Mouse (Mus musculus) forebrain, embryonic 11.5 days (tissue): Measurements from ENCODE around the gene Babam2. TPM values are rescaled to one million over a fixed set of nuclear protein-coding genes. Genes with fewer than 3 reads are reported as not detected.

Experiments
- ATAC-seq: fragments of 200-750 bp; cut with Nextera tagmentation; replicated peaks from 2 replicates; pipeline ENCODE4 v1.8.0; 2017; ENCODE audit warnings: moderate TSS enrichment; ENCODE audit not compliant: low FRiP score
- DNase-seq: peaks from one replicate; pipeline ENCODE4 v3.0.0-alpha.2; 2017; ENCODE audit warnings: low spot score
- H3K27ac ChIP-seq: fragments of 300-500 bp; sonication (generic); 2 replicates; pipeline ENCODE4 v1.5.1; 2014; ENCODE audit warnings: low read depth, low read length
- H3K27me3 ChIP-seq: fragments of 300-500 bp; sonication (generic); 2 replicates; pipeline ENCODE4 v1.6.1; 2014; ENCODE audit warnings: mild to moderate bottlenecking, low read length, mixed read lengths; ENCODE audit not compliant: control insufficient read depth, insufficient read depth
- H3K36me3 ChIP-seq: fragments of 300-500 bp; sonication (generic); 2 replicates; pipeline ENCODE4 v1.6.1; 2014; ENCODE audit warnings: mild to moderate bottlenecking, low read length, moderate library complexity, mixed read lengths; ENCODE audit not compliant: control insufficient read depth, insufficient read depth
- H3K4me1 ChIP-seq: fragments of 300-500 bp; sonication (generic); replicated peaks from 2 replicates; pipeline ENCODE4 v1.6.1; 2014; ENCODE audit warnings: low read length, mixed read lengths; ENCODE audit not compliant: control insufficient read depth, insufficient read depth
- H3K4me2 ChIP-seq: fragments of 300-500 bp; sonication (generic); 2 replicates; pipeline ENCODE4 v1.6.1; 2014; ENCODE audit warnings: low read depth, mild to moderate bottlenecking, low read length, moderate library complexity, mixed read lengths; ENCODE audit not compliant: severe bottlenecking
- H3K4me3 ChIP-seq: fragments of 300-500 bp; sonication (generic); 2 replicates; pipeline ENCODE4 v1.5.1; 2014; ENCODE audit warnings: low read depth, low read length
- H3K9ac ChIP-seq: fragments of 300-500 bp; sonication (generic); 2 replicates; pipeline ENCODE4 v1.6.1; 2014; ENCODE audit warnings: low read length
- H3K9me3 ChIP-seq: fragments of 300-500 bp; sonication (generic); 2 replicates; pipeline ENCODE4 v1.6.1; 2016; ENCODE audit warnings: low read length, mixed read lengths; ENCODE audit not compliant: control insufficient read depth
- WGBS: fragments of 180-500 bp; shearing (Covaris S2); extraction: QIAGEN DNeasy Blood & Tissue Kit; methylation state at CpG from one replicate; pipeline ENCODE4 v1.1.7; 2014; 5-methylcytosine and 5-hydroxymethylcytosine counted together
- polyA plus RNA-seq: library from polyadenylated mRNA; unstranded; fragments of >200 nt; fragmentation: Nextera tagmentation; extraction: Ambion mirVana; gene quantifications from 2 replicates; pipeline ENCODE4 v1.2.1, GENCODE M21; 2014

The Babam2 gene
- polyA plus RNA-seq, 1 experiment from 2014 or later: 39.1 TPM

DNA sequence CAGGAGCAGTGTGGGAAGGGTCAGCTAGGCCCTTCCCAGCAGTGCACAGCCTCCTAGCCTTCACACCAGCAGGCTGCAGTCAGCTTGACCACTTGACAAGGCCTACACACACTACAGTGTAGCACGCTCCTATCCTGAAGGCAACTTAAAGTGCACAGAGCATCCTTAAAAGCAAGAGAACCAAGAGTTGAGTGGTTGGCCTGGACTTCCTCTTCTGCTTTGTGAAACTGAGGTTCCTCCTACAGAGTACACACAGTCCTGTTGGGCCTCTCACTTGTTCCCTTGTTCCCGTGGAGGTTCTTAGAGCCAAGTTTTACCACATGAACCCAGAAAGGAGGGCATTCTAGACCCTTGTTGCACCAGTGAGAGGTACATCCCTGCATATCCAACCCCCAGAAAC lies 388.1 kb downstream of the Babam2 start:
- Histone ChIP-seq H3K9me3 (no peaks in the 10 kb centered on the region), H3K36me3 (no peaks in the 10 kb centered on the region), H3K27me3 (no peaks in the 10 kb centered on the region), H3K4me2 (no peak overlapping the region), H3K9ac (no peak overlapping the region), H3K27ac (no peak overlapping the region), H3K4me3 (no peak overlapping the region), H3K4me1 (peaks cover 3% of the 10 kb centered on the region; the same call in 1 of the 2 replicates)
- no peak for ATAC-seq
- 94% methylated on average over 2 of the region's 2 CpGs for WGBS
- DNase-seq: no peak

DNA sequence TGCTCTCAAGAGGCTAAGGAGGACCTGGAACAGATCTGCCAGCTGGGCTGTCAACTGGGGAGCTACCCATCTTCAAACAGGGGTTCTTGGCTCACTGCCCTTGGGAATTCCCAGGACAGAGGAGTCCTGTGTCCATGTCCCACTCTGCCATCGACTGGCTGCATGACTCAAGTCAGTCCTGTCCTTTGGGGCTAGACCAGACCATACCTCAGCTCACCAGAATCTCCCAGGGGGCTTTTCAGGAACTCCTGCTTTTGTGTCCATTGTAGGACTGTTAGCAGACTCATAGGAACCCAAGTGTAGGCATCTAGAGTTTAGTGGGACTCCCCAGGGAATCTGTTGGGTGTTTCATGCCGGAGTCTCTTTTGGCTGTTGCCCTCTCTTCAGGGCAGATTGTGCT lies 388.5 kb downstream of the Babam2 start:
- H3K36me3 ChIP-seq: no peaks in the 10 kb centered on the region
- ATAC-seq (no peak), DNase-seq (no peak)
- no peak overlapping the region for H3K4me2 ChIP-seq
- H3K4me3 ChIP-seq: no peak overlapping the region
- 0 out of 2 replicates have a peak, but pooled peaks cover 1% of the 10 kb centered on the region for H3K4me1 ChIP-seq
- H3K9me3 ChIP-seq: no peaks in the 10 kb centered on the region
- no peak overlapping the region for H3K27ac ChIP-seq
- 87% methylated on average over 2 of the region's 2 CpGs for WGBS
- H3K27me3 ChIP-seq: no peaks in the 10 kb centered on the region
- no peak overlapping the region for H3K9ac ChIP-seq

DNA sequence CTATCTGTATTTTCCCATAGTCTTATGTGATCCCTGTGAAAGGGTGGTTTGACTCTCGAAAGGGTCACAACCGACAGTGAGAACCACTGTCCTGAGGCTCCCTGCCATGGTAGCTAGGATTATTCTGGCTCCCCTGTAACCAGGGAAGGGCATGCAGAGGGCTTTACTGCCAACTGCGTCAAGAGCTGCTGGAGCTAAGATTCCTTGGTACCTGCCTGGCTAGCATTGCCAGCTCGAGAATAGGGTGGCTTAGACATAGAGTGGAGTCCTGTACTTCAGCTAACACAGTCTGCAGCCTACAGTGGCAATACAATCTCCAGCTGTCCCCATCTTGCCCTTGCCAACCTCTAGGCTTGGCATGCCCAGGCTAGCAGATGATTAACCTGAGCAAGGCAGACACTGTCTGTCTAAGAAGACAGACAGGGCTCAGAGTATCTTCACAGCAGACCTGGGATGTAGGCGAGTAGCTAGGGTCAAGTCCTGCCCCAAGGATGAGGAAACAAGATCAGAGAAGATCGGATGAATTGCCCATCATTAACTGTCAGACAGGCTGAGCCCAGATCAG lies 389.1 kb downstream of the Babam2 start:
- no peaks in the 10 kb centered on the region for H3K27me3 ChIP-seq
- H3K4me3 ChIP-seq: no peak overlapping the region
- H3K27ac ChIP-seq: no peak overlapping the region
- H3K9me3 ChIP-seq: no peaks in the 10 kb centered on the region
- 88% methylated on average over 6 of the region's 6 CpGs for WGBS
- H3K4me1 ChIP-seq: no peaks in the 10 kb centered on the region
- H3K9ac ChIP-seq: no peak overlapping the region
- no peaks in the 10 kb centered on the region for H3K36me3 ChIP-seq
- H3K4me2 ChIP-seq: no peak overlapping the region
- no peak for DNase-seq
- no peak for ATAC-seq

DNA sequence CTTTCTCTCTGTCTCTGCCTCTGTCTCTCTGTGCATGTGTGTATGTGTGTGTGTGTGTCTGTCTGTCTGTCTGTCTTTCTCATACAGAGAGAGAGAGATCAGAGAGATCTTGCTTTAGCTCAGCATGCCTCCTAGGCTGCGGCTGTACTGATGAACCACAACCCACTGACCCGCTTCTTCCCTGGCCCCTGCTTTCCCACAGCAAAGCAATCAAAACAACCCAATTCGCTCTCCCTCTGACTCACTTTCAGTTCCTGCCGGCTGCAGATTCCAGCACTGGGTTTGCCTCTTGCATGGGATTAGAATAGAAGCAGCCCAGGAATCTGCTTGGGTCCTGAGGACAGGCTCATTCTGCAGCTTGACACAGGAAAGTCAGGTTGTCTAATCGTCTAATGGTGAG lies 392.0 kb downstream of the Babam2 start:
- H3K9ac ChIP-seq: no peak overlapping the region
- no peak overlapping the region for H3K4me3 ChIP-seq
- WGBS: 67% methylated on average over 5 of the region's 5 CpGs
- no peak overlapping the region for H3K4me2 ChIP-seq
- no peak for DNase-seq
- no peaks in the 10 kb centered on the region for H3K36me3 ChIP-seq
- H3K27me3 ChIP-seq: no peaks in the 10 kb centered on the region
- no peaks in the 10 kb centered on the region for H3K4me1 ChIP-seq
- no peaks in the 10 kb centered on the region for H3K9me3 ChIP-seq
- ATAC-seq: no peak
- no peak overlapping the region for H3K27ac ChIP-seq

DNA sequence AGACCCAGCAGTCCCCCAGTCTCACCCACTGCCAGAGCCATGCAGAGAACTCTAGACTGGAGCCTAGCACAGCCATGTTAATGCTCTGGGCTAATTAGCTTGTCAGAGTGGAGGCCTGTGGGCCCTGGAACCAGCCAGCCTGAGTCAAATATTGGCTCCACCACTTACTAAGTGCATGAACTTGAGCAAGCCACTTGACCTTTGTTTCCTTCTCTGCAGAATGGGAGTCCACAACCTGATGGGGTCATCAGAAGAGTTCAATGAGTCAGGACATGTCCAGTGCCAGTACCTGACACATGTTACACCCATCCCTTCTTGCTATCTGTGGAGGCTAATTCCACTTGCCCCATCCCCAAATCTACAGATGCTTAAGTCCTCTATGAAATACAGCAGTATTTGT lies 394.8 kb downstream of the Babam2 start:
- ATAC-seq (no peak), DNase-seq (no peak)
- H3K27me3 ChIP-seq: no peaks in the 10 kb centered on the region
- no peaks in the 10 kb centered on the region for H3K9me3 ChIP-seq
- no peak overlapping the region for H3K4me3 ChIP-seq
- H3K4me2 ChIP-seq: no peak overlapping the region
- no peak overlapping the region for H3K9ac ChIP-seq
- no peaks in the 10 kb centered on the region for H3K36me3 ChIP-seq
- no peak overlapping the region for H3K27ac ChIP-seq
- H3K4me1 ChIP-seq: no peaks in the 10 kb centered on the region

DNA sequence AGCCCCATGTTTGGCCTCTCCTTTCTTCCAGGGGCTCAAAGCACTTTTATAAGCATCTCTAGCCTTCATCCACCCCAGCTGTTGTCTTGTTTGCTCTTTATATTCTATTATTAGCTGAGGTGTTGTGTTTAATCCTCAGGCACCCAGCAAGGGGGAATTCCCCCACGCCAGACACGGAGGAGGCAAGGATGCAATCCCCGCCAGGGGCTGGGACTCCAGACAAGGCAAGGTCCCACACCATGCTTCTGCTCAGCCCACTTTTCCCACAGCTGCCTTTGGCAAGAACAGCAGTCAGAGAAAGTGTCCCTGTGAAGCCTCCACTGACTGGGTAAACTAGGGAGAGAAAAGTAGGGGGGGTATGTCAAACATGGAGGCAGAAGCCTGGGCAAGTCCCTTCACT lies 401.2 kb downstream of the Babam2 start:
- WGBS: 75% methylated on average over 3 of the region's 3 CpGs
- DNase-seq (no peak), ATAC-seq (no peak)
- Histone ChIP-seq H3K4me2 (no peak overlapping the region), H3K9ac (no peak overlapping the region), H3K4me1 (no peaks in the 10 kb centered on the region), H3K9me3 (no peaks in the 10 kb centered on the region), H3K27me3 (no peaks in the 10 kb centered on the region), H3K27ac (no peak overlapping the region), H3K4me3 (no peak overlapping the region), H3K36me3 (no peaks in the 10 kb centered on the region)

DNA sequence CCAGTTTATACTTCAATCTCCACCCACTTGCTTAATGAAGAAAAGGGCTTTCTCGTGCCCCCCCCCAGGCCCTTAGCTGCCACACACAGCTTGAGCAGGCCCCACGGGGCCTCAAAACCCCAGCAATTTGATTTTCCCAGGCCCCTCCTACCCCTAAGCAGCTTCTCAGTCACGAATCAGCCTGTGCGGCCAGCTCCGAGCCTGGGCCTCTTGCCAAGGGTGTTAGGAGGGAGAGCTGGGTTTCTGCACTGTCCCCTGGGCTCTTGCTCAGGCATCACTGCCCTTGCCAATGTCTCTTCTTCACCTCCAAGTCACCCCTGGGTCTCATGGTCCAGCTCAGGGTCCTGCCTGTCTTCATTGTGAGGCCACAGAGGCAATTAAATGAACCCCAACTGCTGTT lies 405.0 kb downstream of the Babam2 start:
- WGBS: 43% methylated on average over 5 of the region's 5 CpGs
- no peak overlapping the region for H3K4me3 ChIP-seq
- ATAC-seq (no peak), DNase-seq (no peak)
- no peaks in the 10 kb centered on the region for H3K4me1 ChIP-seq
- H3K27me3 ChIP-seq: no peaks in the 10 kb centered on the region
- H3K36me3 ChIP-seq: no peaks in the 10 kb centered on the region
- H3K9ac ChIP-seq: no peak overlapping the region
- no peaks in the 10 kb centered on the region for H3K9me3 ChIP-seq
- no peak overlapping the region for H3K27ac ChIP-seq
- no peak overlapping the region for H3K4me2 ChIP-seq

DNA sequence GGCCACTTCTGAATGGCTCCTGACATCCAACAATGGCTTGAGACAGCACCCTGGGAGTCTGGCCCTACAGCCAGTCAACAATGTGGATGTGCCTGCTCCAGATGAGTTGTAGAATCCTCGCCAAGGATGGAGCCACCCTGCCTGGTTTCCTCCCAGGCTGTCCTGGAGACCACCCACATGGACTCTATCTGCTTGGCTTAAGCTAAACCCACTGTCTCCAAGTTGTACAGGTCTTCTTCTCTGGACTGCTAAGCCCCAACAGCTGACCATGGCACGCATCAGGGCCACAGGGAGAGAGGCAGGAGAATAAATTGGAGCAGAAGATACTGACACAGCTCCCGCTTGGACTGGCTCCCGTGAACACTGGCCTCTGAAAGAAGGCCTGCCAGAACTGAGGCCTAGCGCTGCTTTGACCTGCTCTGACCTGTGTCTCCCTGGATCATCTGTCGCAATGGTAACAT lies 405.5 kb downstream of the Babam2 start:
- ATAC-seq: no peak
- WGBS: 85% methylated on average over 6 of the region's 6 CpGs
- DNase-seq: no peak
- H3K27me3 ChIP-seq: no peaks in the 10 kb centered on the region
- no peaks in the 10 kb centered on the region for H3K9me3 ChIP-seq
- H3K4me1 ChIP-seq: no peaks in the 10 kb centered on the region
- no peak overlapping the region for H3K4me3 ChIP-seq
- H3K9ac ChIP-seq: no peak overlapping the region
- H3K27ac ChIP-seq: no peak overlapping the region
- H3K36me3 ChIP-seq: no peaks in the 10 kb centered on the region
- no peak overlapping the region for H3K4me2 ChIP-seq

DNA sequence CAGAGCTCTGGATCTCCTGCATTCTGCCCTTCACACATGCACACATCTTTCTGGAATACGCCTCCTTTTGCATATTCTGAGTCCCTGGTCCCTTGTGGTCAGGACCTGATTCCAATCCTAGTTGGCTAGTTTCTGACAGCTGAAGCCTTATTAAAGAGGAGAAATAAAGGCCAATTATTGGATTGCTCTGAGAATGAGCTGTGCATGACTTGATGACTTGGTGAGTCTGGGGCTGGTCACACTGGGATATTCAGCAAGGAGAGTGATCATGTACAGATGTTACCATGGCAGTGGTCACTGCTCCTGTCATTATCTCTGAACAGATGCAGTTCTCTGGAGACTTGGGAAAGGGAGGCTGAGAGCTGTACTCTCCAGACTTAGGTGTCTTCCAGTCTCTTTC lies 406.1 kb downstream of the Babam2 start:
- DNase-seq (no peak), ATAC-seq (no peak)
- H3K4me2 ChIP-seq: no peak overlapping the region
- no peak overlapping the region for H3K9ac ChIP-seq
- no peaks in the 10 kb centered on the region for H3K4me1 ChIP-seq
- H3K36me3 ChIP-seq: no peaks in the 10 kb centered on the region
- no peak overlapping the region for H3K4me3 ChIP-seq
- 94% methylated on average over 1 of the region's 1 CpGs for WGBS
- no peaks in the 10 kb centered on the region for H3K9me3 ChIP-seq
- H3K27me3 ChIP-seq: no peaks in the 10 kb centered on the region
- no peak overlapping the region for H3K27ac ChIP-seq
